Mouse (Mus musculus) lung, postnatal 36 days (tissue): ENCODE measurements around the gene Stil.
"Not testable (repeated sequence)": the region's sequence is repeated elsewhere in the genome, so short reads cannot be mapped to it uniquely, and the experiment has no call there.

Source experiments
- DNase-seq: peaks from one replicate; pipeline ENCODE4 v3.0.0; 2022; ENCODE audit warnings: mixed read lengths

Stil gene

DNA sequence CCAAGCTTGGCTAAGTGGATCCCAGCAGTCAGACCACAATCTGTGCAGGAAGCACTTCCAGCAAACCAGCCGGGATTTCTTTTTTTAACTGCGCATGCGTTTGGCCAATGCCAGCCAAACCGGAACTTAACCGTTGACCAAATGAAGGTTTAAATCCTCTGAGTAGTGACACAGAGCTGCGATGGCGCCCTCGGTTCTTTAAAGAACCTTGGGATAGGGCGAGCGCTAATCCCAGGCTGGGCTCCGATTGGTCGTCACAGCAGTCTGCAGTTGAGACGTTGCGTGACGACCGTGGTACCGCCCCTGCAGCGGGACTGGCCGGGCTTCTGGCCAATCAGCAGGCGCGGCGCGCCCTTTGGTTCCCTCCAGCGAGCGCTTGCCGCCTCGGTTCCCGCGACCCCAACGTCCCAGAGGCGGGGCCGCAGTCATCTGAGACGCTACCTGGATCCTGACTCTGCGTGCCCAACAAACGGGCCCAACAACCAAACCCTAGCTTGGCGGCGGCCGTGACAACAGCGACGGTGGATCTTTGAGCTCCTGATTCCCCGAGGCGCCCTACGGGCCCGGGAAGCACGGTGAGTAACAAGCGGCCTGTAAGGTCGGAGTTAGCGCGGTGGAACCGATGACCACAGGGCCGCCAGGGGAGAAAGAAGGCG is at the start of gene Stil:
Stil (plus strand) TSS at position 387 of the 656 bp plus-strand sequence.
- peak; percentile 98 for DNase-seq

DNA sequence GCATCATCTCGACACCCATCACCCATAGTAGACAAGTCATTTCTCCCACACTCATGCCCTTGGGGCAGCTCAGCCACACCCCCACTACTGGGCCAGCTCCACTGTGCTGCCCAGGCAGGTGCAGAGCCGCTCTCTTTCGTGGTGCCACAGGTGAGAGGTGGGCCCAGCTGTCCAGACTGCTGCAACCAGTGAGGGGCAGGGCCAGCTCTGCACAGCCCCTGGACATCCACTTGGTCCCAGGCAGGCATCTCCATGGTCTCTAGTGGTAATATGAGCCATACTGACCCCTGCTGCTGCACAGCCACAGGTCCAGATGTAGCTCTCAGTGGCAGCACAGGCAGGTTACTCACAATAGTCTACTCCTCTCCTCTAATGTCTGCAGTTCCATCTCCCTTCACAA is 46.8 kb upstream of the Stil start:
- no peak for DNase-seq

DNA sequence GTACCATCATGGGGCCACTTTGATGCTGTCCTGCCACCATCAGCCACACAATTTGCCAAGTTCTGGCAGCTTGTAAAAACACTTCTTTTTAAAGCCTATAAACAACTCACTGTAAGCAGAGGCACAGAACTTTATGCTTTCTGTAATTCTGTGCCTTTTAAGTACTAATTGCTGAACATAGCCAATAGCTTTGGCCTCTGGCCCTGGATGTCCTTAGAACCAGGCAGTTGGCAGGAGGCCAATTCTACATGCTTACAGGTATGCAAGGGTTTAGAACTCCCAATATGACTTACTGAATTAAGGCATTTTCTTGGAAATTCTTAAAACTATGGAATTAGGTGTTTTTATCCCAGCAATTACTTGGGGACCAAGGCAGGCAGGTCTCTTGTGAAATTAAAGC is 42.6 kb upstream of the Stil start:
- DNase-seq, result peak; percentile 44

DNA sequence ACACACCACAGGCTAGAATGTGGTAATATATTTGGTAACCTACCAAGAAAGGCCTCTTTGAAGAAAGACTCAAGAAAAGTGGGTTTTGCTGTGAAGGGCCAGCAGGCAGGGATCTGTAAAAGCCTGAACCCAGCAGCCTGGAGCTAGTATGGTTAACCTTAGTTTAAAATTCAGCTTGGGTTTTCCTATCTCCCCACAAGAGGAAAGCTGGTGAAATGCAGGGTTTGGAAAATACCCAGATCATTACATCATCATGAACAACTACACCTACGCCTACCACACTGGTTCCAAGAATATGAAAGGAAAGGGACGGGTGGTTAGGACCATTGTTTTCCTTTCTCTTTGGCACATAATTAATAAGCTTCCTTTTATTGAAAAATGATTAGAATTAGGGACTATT is 41.7 kb upstream of the Stil start:
- peak; percentile 38 for DNase-seq

DNA sequence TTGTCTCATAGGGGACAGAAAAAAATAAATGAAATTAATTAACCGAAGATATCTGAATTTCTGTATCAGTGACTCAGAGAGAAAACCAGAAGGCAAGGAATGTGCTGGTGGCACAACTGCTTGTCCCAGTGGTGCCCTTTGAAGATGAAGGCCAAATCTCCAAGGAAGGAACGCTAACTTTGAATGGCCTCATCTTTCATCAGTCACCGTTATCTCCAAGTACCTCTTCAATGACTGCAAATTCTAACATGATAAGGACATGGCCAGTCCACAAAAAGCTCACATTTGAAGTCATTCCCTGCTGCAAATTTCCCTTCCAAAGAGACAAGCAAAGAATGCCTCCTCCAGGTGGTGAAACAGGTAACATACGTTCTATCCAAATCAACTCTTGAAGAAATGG is 41.2 kb upstream of the Stil start:
- no peak for DNase-seq

DNA sequence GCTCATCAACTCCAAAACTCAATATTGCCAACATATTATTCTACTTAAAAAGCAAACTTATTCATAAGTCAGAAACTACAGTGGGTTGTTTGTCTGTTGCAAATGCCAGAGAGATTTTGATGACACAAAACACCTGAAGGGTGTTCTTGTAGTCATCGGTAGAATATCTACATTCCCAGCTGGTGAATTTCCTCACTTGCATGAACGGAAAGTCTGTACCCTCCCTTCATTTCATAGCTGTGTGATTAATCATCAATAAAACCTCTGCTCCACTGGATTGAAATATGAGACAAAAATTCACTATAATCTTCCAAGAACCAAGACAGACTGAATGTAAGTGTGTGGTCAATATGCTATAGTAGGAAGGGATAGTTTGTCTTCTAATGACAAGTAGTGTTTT is 40.4 kb upstream of the Stil start:
- DNase-seq, result no peak

DNA sequence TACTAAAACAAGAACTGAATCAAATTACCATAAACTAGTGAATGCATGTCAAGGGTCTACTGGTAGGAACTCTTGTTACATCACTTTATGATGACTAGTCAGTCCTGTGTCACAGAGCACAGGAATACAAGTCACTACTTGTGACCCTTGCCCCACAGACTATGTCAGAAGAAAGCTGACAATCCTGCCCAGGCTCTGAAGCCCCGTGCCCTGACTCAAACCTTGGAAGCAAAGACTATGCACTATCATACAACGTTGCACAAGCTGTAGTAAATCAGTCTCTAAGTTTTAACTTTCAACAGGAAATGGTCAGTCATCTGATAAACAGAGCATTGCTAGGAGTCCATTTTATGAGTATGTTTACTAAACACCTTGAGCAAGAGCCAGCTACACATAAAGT is 39.1 kb upstream of the Stil start:
- DNase-seq, result not testable (repeated sequence)

DNA sequence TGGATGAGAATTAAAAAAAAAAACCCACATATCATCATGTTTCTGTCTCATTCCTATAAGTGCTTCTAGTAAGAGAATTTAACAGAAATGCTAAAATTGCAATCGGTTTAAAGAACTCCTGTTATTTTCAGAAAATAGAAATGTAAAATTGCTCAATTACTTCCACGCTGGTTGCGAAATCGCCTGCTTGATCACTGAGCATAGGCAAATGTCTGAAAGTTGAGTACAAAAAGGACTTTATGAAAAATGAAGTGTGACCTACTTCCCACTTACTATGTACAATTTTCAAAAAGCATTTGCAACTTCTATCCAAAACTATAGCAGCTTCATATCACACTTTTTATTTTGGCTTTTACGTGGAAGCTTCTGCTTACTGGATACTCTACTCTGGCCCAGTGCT is 29.2 kb upstream of the Stil start:
- DNase-seq, result peak; percentile 52

DNA sequence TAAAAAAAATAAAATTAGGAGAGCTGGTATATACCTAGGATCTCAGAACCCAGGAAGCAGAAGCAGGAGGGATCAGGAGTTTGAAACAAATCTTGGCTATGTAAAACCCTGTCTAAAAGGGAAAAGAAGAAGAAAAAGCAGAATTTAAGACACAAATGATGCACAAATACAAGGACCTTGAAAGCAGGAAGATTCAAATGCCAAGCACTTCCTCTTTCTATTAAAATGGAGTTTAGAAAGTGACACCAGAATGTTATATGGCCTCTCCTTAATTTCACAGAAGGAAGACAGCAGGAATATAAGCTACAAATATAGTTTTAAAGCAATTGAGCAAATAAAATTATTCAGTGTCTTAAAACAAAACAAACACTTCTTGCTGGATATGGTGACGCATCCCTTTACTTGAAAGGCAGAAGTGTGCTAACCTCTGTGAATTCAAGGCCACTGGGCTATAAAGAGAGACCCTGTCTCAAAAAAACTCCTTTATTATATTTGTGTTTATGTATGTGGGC is 26.7 kb upstream of the Stil start:
- no peak for DNase-seq

DNA sequence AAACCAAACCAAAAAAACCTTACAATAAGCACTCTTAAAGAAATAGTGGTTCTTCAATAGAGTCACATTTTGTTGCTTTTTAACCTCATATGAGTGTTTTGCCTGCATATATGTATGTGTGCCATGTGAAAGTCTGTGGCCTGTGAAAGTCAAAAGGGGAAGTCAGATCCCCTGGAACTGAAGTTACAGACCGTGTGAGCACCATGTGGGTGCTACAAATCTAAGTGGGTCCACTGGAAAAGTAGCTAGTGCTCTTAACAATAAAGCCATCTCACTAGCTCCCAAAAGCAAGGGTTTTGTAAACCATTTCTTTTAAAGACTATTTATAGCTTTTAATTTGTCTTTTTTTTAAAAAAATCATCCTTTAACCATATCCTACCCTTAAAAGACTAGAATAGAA is 17.3 kb upstream of the Stil start:
- no peak for DNase-seq

DNA sequence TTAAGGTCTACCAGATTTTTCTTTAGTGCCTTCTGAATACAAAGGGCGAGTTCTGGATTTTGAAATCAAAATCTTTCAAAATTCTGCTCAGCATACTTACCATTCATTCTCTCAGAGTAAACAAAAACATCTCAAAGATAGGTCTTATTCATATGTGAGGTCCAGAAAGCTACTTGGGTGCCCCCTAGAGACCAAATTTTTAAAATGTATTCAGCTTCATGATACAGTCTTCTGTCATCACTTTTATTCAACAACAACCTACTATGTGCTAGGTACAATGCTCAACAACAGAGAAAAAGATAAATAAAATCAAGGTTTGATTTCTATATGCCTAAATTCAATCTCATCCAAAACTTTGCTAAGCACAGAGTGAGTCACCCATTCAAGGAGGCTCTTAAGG is 16.9 kb upstream of the Stil start:
- peak; percentile 70 for DNase-seq

DNA sequence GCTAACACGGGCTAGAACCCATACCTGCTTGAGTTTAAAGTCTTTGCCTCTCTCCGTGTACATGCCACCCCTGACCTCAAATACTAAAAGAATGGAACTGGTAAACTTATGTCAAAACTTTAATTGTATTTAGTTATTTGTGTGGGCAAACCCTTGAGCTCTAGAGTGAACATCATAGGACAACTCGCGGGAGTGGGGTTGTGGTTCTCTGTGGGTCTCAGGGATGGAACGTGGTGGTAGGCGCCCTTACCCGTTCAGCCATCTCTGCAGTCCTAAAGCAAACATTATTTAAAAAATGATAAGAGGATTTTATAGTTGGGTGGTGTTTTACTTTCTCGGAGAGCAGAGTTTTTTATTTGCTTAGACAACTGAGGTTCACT is 13.8 kb upstream of the Stil start:
- no peak for DNase-seq

DNA sequence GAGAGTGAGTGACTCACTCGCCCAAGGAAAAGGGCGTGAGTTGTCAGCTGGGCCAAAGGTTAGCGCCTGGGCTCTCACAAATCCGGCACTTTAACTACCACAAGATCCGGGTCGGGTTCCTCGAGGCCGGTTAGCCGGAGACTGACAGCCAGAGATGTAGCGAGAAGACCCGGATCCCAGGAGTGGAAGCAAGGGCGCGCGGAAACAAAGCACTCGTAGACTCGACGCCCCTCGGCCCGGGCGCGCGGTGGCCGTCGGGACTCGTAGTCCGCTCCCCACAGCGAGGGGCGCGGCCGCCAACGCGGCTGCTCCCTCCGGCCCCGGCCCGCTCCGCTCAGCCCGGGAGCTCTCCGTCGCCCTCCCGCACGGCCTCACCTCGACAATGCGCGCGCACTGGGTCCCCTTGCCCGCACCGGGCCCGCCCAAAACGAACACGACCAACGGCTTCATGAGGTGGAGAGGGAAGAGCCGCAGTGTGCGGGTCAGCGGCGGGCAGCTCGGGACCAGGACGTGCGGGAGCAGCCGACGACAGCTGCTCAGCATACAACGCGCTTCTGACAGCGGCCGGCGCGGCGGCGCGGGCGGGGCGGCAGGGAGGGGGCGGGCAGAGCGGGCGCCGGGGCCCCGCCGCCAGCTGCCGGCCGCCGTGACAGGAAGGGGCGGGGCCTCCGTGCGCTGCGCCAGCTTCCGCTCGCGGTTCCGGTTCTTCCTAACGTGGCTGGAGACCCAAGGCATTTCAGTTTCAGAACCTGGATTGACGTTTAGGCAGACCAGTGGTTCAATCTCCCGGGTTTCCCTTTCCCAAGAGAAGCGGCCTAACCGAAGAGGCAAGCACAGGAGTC is 13.1 kb upstream of the Stil start, which contains the start of gene Cmpk1:
Cmpk1 (minus strand) TSS at position 651 of the 842 bp plus-strand sequence.
- peak; percentile 90 for DNase-seq

DNA sequence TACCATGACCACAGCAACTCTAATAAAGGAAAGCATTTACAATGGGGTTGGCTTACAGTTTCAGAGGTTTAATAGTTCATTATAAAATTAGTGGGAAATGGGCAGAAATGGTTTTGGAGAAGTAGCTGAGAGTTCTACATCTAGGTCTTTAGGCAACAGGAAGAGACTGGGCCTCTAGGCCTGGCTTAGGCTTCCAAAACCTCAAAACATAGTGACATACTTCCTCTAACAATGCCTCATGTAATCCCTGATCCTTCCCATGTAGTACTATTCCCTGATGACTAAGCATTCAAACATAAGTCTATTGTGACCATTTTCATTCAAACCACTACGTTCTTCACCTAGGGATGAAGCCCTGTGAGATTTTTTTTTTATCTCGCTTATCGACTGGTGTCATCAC is 5.7 kb upstream of the Stil start:
- no peak for DNase-seq

DNA sequence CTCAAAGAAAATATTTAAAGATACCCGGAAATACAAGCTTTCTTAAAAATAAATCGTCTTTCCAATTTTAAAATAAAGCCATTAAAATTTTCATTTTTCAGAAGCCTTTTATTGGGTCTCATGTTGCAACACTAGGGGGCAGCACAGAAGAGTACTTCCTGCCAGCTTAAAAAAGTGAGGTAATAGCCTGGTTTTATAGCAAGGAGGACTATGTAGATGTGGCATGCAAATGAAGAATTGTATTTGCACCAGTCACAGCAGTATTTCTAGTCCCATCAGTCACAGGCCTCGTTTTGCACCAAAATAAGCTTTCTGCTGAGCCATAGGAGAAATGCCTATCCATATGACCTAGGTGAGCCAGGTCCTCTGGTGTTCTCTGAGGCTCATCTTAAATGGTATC is 2.9 kb upstream of the Stil start:
- DNase-seq, result peak; percentile 70

DNA sequence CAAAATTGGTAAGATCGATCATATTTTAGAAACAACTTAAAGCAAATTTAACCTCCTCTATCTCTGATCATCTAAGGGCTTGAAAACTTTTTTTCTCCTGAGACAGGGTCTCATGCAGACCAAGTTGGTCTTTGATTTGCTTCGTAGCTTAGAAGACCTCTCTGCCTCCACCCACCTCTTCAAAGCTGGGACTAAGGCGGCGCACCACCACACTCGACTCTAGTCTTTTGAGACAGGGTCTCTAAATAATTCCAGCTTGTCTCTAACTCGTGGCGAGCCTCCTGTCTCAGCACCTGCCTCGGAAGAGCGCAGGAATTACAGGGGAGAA is 550 bp upstream of the Stil start:
- DNase-seq, result no peak

DNA sequence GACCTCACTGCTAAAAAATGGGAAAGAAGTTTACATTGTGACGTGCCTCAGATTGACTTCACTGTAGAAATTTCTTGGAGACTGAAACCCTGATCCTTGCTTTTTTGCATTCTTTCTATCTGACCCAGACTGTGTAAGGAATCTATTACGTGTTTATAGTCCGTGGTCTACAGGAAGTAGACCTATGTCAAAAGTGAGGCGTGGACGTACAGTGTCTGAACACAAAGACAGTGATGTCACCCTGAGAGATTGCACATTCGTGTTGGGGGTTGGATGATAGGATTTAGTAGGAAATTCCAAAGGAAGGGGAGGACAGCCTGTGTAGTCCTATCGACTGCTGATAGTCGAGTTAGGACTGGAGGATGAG is 453 bp downstream of the Stil start:
- no peak for DNase-seq

DNA sequence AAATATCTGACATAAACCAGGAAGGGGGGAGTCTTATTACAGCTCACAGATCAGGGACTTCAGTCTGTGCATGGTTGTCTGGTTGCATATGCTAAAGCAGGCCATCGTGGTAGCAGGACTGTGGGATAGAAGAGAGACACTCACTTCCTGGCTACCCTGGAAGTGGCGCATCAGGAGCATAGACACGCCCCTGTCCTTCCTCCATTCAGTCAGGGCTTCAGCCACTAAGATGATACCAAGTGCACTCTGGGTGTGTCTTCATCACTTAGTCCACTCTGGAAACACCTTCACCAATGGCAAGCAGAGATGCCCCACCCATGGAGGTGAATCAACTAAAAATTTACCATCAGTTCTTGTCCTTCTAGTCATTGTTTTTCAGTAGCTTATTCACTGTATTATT is 14.3 kb downstream of the Stil start:
- no peak for DNase-seq

DNA sequence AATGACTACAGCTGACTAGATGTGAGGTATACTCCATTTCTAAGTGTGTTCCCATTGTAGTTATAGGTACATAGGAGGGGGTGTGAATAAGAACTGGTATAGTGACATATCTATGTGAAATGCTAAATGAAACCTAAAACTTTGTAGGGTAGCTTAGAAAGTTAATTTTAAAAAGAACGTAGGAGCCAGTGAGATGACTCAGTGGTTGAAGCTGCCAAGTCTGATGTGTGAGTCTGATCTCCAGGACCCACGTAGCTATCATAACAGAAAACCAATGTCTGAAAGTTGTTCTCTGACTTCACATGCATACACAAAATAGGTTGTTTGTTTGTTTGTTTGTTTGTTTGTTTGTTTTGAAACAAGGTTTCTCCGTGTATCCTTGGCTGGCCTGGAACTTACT is 20.0 kb downstream of the Stil start:
- no peak for DNase-seq

DNA sequence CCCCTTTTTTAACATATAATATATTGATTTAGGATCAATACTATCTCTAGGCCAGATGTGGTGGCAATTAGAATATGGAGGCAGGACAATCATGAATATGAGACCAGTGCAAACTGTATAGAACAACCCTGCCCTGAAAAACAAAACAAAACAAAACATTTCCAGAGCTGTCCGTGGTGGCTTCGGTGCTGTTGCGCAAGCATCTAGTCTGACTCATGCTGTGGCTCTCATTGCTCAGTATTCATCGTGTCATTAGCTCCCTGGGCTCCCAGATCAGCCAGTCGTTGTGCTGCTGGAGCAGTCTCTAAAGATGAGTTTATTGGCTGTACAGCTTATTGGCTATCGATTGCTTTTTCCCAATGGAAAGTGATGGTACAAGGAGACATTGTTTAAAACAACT is 35.1 kb downstream of the Stil start:
- DNase-seq, result peak; percentile 38

DNA sequence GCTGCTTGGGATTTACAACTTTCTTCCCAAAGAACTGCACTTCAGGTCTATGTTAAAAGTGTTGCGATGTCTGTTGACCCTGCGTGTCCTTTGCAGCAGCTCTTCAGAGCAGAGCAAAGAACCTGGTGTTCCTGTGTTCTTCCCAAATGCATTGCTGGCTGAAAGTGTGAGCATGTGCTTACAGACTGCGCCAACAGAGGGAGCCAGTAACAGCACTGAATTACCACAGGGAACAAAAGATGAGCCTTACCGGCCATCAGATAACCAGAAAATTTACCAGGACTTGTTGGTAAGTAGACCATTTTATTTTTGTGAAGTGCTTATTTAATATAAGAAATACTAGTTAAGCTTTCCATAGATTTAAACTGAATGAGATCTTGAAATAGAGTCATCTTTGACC is 38.3 kb downstream of the Stil start:
- peak; percentile 76 for DNase-seq

DNA sequence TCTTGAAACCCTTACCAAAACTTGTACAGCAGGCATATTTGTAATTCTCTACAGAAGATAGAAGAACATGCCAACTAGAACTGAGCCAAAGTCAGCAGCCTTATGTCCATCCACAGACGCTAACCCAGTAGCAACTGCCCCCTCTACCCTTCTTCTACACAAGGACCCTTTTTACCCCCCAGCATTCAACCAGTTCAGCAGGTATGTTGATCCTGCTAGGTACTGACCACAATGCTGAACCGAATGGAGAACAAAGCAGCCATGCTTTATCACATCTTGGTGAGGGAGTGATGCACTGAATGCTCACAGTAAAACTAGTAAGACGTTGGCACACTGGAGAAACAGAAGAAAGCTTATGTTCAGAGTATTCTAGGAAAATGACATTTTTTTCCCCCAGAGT is 45.7 kb downstream of the Stil start:
- DNase-seq, result no peak

DNA sequence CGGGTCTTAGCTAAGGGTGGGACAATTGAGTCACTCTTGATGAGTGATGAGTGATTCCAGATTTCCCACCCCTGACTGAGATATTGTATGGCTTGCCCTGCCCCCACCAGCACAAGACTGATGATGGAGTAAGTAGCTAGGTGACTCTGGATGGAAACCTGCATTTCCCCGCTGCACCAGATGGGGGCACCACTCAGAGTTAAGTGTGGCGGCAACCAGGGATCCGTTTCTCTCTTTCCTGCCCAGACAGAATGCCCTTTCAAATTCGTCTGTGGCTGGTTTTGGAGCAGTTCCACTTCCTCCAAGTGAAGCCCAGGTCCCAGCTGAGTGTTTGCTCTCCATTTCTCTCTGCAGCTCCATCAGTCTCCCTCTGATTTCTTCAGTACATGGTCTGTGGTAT is 47.8 kb downstream of the Stil start:
- peak; percentile 86 for DNase-seq

DNA sequence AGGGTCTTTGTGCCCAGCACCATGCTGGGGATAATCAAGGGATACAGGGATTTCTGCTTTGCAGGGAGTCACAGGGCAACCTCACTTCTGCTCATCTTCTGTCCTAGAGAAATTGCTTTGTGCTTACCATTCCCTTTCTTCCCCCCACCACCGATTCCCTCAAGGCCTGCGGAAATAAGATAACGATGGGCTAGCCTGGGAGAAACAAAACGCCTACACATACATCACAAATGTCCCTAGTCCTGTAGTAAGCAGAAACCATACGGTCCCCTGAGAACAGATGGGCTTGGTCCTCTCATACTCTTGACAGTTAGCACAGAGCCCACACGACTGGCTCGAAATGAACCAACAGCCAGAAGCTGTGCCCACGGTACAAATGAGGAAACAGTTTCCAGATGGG is 48.2 kb downstream of the Stil start:
- DNase-seq, result no peak

DNA sequence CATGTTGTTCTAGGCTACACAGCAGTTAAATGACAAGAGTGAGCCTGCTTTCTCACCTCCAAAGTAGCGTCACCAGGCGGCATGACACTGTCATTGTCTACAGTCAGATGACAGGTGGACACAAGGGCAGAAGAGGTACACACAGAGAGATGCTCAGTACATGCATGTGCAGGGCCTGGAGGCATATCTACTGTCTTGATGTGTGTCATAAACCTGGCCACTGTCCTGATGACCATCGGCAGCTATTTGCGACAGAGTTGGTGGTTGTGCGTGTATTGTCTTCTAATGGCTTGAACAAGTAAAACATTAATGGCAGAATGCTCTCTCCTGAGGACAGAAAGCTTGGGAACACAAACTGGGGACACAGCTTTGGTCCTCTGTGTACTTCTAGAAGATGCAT is 51.3 kb downstream of the Stil start:
- no peak for DNase-seq
